Mouse (Mus musculus): ENCODE results near the gene Lrrc3c.
"Not testable (repeated sequence)": the region's sequence is repeated elsewhere in the genome, so short reads cannot be mapped to it uniquely, and the experiment has no call there.

The Lrrc3c gene

DNA sequence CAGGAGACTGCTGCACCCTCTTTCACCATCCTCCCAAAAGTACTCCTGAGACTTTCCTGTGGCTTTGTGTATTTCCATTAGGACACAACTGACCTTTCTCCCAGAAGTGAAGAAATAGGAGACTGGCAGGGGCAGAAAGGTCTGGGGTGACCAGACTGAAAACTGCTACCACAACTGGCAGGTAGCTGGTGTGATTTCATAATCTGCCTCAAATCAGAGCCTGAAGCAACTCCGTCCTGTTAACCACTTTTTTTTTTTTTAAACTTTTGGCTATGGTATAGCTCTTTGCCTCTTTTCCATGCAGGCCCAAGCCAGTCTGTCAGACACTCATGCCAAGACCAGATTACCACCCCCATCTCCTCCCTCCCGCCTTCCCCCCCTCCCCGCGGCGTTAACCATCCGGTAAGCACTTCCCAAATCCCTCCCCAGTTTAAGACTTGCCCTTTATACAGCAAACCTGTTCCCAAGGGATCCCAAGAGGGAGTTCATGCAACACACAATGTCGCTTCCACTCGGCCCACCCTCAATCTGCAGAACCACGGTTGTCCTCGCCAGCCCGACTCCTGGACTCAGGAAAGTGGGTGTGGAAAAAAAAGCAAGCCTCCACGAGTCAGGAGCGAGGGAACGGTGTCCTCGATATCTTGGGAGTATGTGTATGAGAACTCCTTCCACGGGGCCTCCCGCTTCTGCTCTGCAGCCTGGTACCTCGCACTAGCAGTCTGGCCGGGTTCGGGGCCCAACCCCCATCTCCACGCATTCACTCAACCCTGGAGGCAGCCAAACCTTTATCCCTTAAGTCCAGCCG is 11.8 kb upstream of the Lrrc3c start:
- peak in 1 of 2 experiments; percentile 28 for DNase-seq

DNA sequence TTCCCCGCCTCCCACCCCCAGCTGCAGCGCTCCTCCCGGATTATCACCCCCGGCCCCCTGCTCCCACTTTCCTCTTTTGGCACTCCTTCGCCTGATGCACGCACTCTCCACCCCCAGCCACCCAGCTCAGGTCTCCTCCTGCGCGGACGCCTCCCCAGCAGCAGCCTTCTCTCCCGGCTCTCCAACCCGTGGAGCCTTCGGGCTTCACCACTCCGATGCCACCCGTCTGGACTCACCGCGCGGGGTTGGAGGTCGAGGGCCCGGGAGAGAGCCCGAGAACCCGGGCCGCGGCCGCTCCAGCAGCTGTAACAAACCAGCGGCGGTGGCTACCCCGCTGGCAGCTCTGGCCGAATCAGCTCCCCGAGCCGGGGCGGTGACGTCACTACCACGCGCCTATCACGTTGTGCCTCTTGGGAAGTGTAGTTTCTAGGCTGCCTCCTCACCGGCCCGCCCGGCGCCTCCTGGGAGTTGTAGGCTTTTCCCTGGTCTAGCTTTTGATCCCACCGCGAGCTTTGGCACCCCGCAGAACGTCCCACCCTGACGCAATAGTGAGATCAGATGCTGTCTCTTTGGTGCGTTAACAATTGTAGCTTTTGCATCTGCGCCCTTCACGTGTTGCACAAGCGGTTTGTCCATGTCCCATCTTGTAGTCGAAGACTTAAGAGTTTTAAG is 11.1 kb upstream of the Lrrc3c start, which contains the start of gene Ormdl3:
Gene Ormdl3, minus strand, starts transcription at position 477 of the 672 bp plus-strand sequence.
- peak; percentile 99 for DNase-seq

DNA sequence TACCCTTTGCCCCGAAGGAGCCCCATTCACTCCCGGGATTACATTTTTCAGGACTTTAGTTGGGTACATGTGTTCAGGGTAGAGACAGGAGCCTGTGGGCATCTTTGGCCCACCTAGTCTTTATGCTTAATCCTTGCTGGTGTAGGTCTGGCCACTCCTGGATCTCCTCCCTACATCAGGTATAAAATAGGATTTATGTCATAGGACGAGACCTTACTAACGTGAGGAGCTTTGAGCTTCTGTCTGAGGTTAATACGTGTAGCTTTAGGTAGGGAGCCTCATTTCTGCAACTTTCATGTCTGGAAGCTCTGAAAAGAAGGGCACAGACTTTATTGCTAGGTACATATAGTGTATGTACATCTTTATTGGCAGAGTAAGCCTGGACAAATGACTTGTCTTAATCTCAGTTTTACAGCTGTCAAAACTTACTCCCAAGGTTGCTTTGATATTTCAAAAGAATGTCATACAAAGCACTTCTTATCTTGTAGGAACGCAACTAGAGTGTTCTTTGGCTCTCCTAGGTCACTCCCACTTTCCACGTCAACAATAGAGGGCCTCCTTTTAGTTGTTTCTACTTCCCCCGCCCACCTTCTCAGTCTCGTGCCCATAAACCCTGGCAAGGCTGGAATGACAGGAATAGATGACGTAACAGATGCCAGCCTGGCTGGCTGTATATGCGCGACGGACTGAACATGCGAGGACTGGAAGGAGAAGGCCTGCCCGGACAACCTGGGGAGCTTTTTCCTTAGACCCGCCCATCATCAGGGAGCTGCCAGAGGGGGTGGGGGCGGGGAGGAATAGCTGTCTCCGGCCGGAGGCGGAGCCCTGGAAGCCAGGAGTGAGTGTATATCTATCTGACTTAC is 10.2 kb upstream of the Lrrc3c start:
- DNase-seq, result peak; percentile 75 to 88

DNA sequence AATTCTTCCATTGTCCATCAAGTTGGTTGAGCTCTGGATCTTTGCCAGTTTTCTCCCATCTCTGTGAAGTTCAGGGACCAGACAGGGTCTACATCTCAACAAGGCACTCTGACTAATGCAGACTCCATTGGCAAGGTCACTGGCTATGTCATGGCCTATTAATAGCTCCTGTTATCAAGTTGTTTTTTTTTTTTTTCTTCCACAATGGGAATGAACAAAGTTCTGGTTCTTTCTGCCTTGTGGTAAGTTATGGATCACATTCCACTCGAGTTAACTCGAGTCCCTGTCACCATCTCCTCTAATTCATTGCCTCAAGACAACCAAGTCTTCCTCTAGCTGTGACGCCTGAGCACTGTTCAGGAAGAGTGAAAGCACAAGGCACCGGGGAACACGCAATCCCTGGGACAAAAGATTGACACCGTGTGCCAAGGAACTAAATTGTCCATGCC is 9.2 kb upstream of the Lrrc3c start:
- DNase-seq, result no peak

DNA sequence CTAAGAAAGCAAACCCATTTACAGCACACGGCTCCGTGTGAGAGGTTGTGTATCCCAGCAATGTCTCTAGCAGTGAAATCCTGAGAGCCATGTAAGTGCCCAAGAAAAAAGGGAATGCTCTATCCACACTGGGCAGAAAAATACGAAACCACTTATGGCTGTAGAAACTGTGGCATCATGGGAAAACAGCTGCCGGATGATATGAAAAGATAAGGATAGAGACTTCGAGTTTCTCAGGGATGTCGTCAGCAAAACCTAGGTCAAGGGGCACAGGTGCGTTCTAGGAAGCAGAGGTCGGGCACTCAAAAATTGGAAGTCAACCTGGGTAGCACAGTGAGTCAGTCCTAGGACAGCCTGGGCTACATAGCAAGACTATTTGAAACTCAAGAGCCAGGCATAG is 8.8 kb upstream of the Lrrc3c start:
- DNase-seq, result no peak

DNA sequence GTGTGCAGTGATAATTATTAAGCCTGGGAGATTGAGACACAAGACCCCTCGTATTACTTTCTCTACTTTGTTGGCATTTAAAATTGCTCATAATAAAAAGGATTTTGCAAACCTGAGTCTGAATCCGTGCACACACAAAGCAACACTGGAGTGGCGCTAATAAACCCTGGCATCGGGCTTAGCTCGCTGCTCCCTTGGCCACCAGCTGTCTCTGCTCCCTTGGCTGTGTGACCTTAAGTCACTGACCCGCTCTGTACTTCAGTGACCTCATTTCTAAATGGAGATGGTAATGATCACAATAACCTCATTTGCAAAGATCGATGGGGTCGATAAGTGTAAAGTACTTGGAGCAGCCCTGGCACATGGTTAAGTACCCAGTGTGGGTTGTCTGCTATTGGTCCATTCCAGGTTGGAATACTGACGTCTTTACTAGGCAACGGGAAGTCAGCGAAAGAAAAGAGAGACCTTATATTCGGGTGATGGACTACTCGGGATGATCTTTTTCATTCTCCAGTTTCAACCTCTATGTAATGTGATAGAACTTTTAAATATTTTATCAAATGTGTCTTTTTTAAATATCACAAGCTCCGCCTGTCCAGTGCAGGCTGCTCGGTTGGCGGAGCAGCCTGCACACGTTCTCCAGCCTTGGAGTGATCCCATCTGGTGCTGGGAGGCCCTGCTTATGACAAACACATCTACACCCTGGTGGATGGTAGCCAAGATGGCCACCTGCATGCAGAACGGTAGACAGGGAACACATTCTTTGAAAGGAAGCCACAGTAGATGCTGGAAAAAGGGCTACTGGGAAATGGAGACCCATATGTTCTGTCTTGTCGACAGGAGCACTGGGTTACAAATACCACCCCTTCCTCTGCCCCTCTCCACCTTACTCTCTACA is 7.3 kb upstream of the Lrrc3c start:
- DNase-seq, result no peak

DNA sequence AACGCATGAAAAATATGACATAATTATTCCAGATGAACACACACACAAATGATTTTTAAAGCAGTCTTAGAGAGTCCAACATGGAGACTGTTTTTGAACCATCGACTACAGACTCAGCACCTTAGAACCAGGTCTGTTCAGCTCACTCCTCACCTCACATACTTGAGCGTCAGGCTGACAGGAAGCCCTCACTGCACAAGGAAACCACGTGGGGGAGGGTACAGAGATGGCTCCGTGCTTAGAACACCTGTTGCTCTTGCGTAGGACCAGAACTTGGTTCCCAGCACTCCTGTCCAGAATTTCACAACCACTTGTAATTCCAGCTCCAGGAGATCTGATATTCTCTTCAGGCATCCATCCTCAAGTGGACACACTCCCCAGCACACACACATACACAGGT is 3.1 kb upstream of the Lrrc3c start:
- DNase-seq, result no peak

DNA sequence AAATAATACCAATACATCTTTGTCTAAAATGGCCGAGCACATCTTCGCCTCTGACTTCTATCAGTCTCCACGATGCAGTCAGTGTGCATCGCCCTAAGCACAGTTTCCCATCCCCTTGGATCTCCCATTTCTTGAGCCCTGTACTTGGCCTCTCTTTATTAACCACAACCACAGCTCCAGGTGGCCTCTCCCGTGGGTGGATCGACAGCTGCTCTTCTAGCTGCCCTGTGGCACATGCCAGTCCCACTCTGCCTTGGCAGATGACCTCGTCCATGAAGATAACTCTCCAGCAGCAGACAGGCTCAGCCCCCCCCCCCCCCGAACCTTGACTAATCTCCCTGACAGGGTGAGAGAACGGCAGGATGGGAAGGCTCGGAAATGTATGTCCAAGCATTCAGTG is 2.6 kb upstream of the Lrrc3c start:
- DNase-seq, result no peak

DNA sequence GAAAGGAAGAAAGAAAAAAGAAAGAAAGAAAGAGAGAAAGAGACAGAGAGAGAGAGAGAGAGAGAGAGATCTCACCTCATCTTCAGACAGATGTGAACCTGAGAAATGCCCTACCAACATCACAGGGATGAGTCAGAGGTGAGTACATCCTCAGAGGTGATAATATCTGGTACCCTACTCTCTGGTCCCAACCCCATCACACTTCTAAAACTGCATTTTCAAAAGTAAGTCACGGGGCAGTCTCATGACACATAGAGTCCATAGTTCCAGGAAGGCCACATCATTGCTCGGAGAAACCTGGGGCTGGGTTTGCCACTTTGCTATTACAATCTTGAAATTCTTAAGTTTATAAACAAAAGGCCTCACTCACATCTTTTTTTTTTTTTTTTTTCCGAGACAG is 2.1 kb upstream of the Lrrc3c start:
- no peak for DNase-seq

DNA sequence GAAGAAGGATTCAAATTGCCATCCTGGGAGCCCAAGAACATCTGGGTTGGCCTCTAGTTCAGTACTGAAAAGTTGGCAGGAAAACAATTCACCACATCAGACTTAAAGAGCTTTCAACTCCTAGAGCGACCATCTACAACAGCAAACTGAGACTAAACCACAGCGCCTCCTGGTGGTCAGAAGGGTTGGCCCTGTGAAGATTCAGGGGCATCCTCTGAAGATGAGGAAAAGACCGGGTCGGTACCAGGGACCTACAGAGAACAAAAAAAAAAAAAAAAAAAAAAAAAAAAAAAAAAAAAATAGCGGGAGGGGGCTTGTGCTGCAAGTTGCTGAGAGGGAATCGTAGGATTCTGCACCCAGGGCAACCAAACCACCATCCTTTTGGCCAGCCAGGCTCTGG is 728 bp upstream of the Lrrc3c start:
- peak; percentile 57 to 78 for DNase-seq

DNA sequence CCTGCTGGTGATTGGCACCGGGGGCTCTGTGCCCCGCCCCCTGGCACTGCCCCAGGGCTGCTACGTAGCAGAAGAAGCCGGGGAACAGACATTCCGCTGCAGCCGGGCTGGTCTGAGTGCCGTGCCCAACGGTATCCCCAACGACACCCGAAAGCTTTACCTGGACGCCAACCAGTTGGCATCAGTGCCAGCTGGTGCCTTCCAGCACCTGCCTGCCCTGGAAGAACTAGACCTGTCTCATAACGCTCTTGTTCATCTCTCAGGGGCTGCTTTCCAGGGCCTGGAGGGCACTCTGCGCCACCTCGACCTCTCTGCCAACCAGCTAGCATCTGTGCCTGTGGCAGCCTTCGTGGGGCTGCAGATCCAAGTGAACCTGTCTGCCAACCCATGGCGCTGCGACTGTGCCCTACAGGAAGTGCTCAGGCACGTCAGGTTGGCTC is 780 bp downstream of the Lrrc3c start:
- no peak for DNase-seq

DNA sequence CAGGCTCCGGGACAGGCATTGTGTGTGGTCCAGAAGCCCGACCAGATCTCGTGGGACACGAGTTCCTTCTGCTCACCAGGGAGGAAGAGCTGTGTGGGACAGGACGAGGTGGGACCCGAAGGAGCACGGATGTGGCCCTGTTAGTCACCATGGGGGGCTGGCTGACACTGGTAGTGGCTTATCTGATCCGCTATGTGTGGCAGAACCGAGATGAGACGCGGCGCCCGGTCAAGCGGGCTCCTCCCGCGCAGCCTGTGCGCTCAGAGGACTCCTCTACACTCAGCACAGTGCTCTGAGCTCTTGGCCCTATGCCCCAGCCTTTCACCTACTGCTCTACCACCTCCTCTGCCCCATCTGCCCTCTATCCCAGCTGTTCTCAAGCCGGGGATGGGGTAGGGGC is 1.2 kb downstream of the Lrrc3c start:
- no peak for DNase-seq

DNA sequence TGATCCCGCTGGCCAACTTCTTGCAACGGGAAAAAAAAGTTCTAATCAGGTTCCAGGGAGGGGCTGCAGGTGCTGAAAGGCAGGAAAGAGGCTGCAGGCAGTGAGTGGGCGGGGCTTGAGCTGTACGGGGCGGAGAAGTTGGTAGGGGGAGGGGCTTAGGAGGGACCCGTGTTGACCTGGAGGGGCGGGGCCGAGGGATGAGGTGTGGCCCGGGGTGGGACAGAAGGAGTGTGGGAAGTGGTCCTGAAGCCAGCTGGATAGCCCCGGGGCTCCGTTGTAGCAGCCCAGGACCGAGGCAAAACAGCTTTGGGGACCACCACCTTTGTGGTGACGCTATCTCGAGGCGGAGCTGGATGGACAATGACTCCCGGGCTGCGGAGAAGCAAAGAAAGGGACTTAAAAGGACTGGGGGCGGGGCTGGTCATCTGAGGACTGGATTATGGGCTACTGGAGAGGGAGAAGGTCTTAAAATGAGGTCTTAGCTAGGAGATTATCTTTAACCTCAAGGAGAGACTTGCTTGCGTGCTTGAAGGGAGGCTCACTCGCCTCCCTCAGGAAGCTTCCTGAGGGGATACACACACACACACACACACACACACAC is 4.1 kb downstream of the Lrrc3c start:
- DNase-seq, result peak in 1 of 2 experiments; percentile 27

DNA sequence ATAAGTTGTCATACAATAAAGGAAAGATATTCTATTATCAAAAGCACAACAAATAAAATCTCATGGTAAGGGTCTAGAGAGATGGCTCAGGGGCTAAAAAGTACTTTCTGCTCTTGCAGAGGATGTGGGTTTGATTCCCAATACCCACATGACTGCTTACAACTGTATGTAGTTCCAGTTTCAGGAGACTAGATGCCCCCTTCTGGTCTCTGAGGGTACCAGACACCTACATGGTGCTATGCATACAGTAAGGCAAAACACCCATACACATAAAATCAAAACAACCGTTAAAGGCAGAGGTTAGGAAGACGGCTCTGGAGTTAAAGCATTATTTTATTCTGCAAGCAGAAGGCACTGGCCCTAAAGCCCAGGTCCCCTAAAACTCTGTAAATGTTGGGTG is 5.9 kb downstream of the Lrrc3c start:
- DNase-seq, result no peak

DNA sequence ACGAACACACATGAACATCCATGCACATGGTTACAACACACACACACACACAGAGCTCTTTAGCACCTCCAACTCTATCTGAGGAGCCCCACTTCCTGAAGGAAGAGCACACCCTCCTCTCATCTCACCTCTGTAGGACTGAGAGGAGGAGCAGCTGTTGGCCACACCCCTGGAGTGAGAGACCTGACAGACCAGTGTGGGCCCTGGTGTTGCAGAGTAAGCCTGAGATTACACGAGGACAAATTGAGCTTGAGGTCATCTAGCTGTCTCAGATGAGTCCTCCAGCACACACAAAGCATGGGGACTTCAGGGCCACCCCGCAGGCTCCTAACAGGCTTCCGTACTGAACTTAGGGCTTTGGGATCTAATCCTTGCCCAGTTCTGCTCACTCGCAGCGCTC is 6.8 kb downstream of the Lrrc3c start:
- DNase-seq, result not testable (repeated sequence)

DNA sequence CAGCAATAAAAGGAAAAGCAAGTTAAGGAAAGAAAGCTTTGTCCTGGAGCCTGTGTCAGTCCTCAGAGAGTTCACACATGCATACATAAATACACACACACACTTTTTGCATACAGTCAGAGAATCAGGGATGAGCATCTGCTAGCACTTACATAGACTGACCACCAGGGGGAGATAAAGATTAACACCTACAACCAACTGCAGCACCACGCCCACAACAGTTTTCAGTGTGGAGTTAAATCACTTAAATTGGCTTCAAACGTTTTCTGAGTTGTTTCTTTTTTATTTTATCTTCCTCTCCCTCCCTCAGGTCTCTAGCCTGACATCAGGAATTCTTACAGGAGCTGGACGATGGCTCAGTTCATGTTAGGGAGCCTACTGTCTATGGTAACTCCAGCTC is 8.7 kb downstream of the Lrrc3c start:
- peak in 1 of 2 experiments; percentile 50 for DNase-seq

DNA sequence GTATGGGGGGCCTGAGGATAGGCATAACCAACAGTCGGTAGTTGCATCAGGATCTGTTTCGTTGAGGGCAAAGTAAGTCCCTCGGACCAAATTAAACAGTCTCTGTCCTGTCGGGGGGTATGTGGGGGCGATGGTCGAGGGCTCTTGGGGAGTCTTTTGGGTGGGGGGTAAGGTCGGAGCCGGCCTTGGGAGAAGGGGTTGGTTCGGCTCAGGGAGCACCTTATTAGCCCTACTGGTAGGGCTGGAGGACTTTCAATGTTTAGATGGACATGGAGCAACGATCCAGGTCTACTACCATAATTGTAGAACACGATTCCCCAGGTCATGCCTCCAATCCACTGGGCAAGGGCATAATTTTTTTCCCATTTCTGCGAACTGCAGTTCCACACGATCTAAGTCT is 22.7 kb downstream of the Lrrc3c start:
- DNase-seq, result no peak

DNA sequence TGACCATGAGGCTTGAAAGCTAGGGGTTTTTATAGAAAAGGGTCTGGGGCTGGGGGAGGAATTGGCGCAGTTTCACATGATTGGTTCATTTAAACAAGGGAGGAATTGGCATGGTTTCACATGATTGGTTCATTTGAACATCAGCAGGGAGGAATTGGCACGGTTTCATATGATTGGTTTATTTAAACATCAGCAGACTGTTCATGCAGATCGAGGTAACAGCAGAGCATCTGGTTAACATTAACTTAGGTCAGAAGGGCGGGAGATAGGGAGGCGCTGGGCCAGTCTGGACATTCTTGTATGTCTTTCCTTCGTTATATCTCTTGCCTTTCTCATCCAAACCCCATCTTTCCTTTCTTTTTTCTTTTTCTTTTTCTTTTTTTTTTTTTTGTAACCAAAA is 25.9 kb downstream of the Lrrc3c start:
- not testable (repeated sequence) for DNase-seq

DNA sequence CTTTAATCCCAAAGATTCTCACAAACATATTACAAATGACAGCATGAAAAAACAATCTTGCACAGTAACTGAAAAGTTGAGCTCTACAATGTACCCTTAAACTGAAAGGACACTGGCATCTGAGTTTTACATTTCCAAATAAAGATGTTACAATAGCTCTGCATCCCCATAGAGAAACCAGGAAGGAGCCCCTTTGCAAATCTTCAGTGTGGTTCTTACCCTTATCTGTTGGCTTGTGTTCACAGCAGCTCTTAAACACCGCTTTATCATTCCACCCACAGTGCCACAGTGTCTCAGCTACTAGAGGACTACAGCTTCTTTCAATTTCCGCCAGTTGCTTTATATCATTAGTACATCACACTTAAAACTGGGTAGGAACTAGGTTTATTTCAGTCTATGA is 26.3 kb downstream of the Lrrc3c start:
- not testable (repeated sequence) for DNase-seq

DNA sequence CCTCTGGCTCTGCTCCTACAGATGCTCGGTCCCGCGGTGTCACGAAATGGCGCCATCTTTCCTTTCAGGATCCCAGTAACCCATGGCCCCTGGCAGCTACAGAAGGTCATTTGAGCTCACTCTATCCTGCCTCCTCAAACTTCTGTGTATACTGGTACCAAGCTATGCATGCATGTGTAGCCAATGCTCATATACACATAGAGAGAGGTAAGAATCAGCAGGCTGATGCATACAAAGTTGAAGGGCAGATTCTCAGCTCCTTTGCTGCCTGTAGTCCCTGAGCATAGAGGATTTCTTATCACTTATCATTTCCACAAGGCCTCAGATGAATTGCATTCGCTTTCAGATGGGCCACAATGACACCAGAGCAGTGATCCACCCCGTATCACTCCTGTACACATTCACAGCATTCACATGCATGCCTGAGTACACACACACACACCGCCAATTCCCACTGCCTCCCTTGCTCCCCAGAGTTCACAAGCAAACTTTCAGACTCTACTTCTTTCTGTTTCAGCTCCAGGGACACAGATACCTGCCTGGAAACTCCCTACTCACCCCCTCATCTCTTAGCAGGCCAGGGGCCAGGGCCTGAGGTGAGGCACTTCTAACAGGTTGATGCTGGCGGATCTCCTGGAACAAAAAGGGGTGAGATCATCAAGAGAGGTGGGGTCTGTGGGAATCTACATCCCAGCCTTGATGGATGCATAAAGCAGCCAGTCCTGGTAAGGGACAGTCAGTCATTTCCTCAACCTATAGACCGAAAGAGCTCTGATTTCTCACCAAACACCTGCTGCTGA is 27.7 kb downstream of the Lrrc3c start, which contains the start of the genes Gm12355 and Gsdma3:
Gene Gm12355, minus strand, starts transcription at position 51 of the 800 bp plus-strand sequence.
Gene Gsdma3, plus strand, starts transcription at position 750 of the 800 bp plus-strand sequence.
- DNase-seq, result no peak

DNA sequence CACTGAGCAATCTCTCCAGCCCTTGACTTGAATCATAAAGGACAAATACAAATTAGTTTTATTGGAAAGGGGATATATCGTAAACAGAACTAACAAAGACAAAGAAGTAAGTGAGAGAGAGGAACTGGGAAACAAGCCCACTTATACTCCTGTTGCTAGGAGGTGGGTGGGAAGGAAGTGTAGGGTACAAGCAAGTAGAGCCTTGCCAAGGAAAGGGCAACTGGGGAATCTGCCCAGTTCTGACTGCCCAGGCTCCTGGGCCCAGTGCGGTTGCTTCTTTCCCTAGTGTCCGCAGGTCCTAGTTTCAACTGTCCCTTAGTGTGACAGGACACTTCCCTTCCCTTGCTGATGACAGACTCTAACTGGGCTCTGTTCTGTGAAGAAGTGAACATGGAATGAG is 30.6 kb downstream of the Lrrc3c start:
- DNase-seq, result no peak

All from kidney, postnatal 25 days (tissue).